ENCODE assay signal across 9 mouse cellular contexts in genomic region chr13:113734134-113734794, GRCm38 (mm10).
A peak's percentile ranks its signal among the peaks of the same experiment; 100 is the strongest.
DNase-seq lines count a peak whose midpoint lies in the region; ATAC-seq lines count a peak whose summit lies in the region.
"Had no signal": no experiment of that assay in that cellular context is flagged by ENCODE, and none has a peak within 500 bp of the region (broad histone marks: within the 10 kb centered on the region; RNA-seq: fewer than 3 reads in every experiment).

No protein-coding gene starts in this region.

- H3K36me3 ChIP-seq in embryonic facial prominence, embryonic 11.5 days (replicated peaks; ENCODE audit: control insufficient read depth, insufficient read depth, low read depth, low read length), result no peaks in the 10 kb centered on the region
- H3K36me3 ChIP-seq in midbrain, embryonic 15.5 days (replicated peaks), result no peaks in the 10 kb centered on the region
- no peaks in the 10 kb centered on the region for H3K36me3 ChIP-seq in kidney, embryonic 16.5 days (ENCODE audit: insufficient read depth, low read length)
- H3K36me3 ChIP-seq: heart, embryonic 13.5 days had no signal

- H3K4me1 ChIP-seq in embryonic facial prominence, embryonic 11.5 days (ENCODE audit: control insufficient read depth, insufficient read depth, low read length), result no peaks in the 10 kb centered on the region; the same call in 1 of the 2 replicates
- H3K4me1 ChIP-seq in midbrain, embryonic 15.5 days, result peaks cover 26% of the 10 kb centered on the region
- peaks cover 10% of the 10 kb centered on the region; the same call in 1 of the 2 replicates for H3K4me1 ChIP-seq in kidney, embryonic 16.5 days (ENCODE audit: insufficient read depth, low read length)

- no peak overlapping the region for H3K9ac ChIP-seq in embryonic facial prominence, embryonic 11.5 days (replicated peaks; ENCODE audit: low read length)
- no peak overlapping the region for H3K9ac ChIP-seq in midbrain, embryonic 15.5 days
- H3K9ac ChIP-seq in kidney, embryonic 16.5 days (replicated peaks; ENCODE audit: low read length), result no peak overlapping the region
- H3K9ac ChIP-seq: heart, embryonic 13.5 days had no signal

- WGBS in embryonic facial prominence, embryonic 11.5 days, result 24% methylated on average over 5 of the region's 5 CpGs
- WGBS in midbrain, embryonic 15.5 days, result 19% methylated on average over 5 of the region's 5 CpGs
- WGBS in kidney, embryonic 16.5 days, result 32% methylated on average over 5 of the region's 5 CpGs

- H3K4me2 ChIP-seq in embryonic facial prominence, embryonic 11.5 days (ENCODE audit: low read depth, low read length), result no peak overlapping the region
- H3K4me2 ChIP-seq in midbrain, embryonic 15.5 days, result no peak overlapping the region
- no peak overlapping the region for H3K4me2 ChIP-seq in kidney, embryonic 16.5 days (replicated peaks; ENCODE audit: low read depth, low read length)
- H3K4me2 ChIP-seq: heart, embryonic 13.5 days had no signal

- H3K27ac ChIP-seq in embryonic facial prominence, embryonic 11.5 days (replicated peaks; ENCODE audit: low read depth, low read length), result no peak overlapping the region
- peak overlapping the region; percentile 83 for H3K27ac ChIP-seq in midbrain, embryonic 15.5 days
- no peak overlapping the region for H3K27ac ChIP-seq in kidney, embryonic 16.5 days (ENCODE audit: low read length)
- H3K27ac ChIP-seq: heart, embryonic 13.5 days had no signal

- no peaks in the 10 kb centered on the region for H3K27me3 ChIP-seq in embryonic facial prominence, embryonic 11.5 days (ENCODE audit: control insufficient read depth, insufficient read depth, low read length)
- H3K27me3 ChIP-seq in midbrain, embryonic 15.5 days (replicated peaks), result no peaks in the 10 kb centered on the region
- no peaks in the 10 kb centered on the region for H3K27me3 ChIP-seq in kidney, embryonic 16.5 days (ENCODE audit: insufficient read depth, low read length)
- H3K27me3 ChIP-seq: heart, embryonic 13.5 days had no signal

- DNase-seq in layer of hippocampus, adult 11-12 months (ENCODE audit: low spot score), result peak; percentile 46
- no peak for DNase-seq in layer of hippocampus, adult 9-10 months (ENCODE audit: low spot score)
- DNase-seq in embryonic facial prominence, embryonic 11.5 days (ENCODE audit: low spot score), result peak; percentile 62
- peak; percentile 62 to 77 for DNase-seq in layer of hippocampus, adult 18-20 months (ENCODE audit: low spot score in 2 of 2)
- DNase-seq in cerebellum, adult 9-11 months, result no peak

- H3K9me3 ChIP-seq in embryonic facial prominence, embryonic 11.5 days (replicated peaks; ENCODE audit: control insufficient read depth, low read length), result no peaks in the 10 kb centered on the region
- H3K9me3 ChIP-seq in midbrain, embryonic 15.5 days, result no peaks in the 10 kb centered on the region
- peaks cover 6% of the 10 kb centered on the region; the same call in 1 of the 2 replicates for H3K9me3 ChIP-seq in kidney, embryonic 16.5 days (ENCODE audit: low read length)
- H3K9me3 ChIP-seq: heart, embryonic 13.5 days had no signal

- ATAC-seq in embryonic facial prominence, embryonic 11.5 days (replicated peaks; ENCODE audit: insufficient number of reproducible peaks, low FRiP score, low TSS enrichment, low read depth), result peak; percentile 79
- ATAC-seq in midbrain, embryonic 15.5 days (replicated peaks), result peak; percentile 98
- ATAC-seq in kidney, embryonic 16.5 days (ENCODE audit: low FRiP score, low TSS enrichment), result no peak; the same call in 1 of the 2 replicates
- ATAC-seq in granulocyte monocyte progenitor cell, adult 5-6 weeks (replicated peaks; ENCODE audit: poor library complexity, severe bottlenecking), result no peak

- no peak overlapping the region for H3K4me3 ChIP-seq in embryonic facial prominence, embryonic 11.5 days (ENCODE audit: low read depth, low read length)
- no peak overlapping the region for H3K4me3 ChIP-seq in midbrain, embryonic 15.5 days
- no peak overlapping the region for H3K4me3 ChIP-seq in kidney, embryonic 16.5 days (ENCODE audit: low read length)
- H3K4me3 ChIP-seq: heart, embryonic 13.5 days had no signal

Comparison
In these comparisons a context has a peak if more than half of its experiments do, and no peak if none do; other contexts are left out.
1. DNase-seq: peak in layer of hippocampus, adult 11-12 months (single experiment), embryonic facial prominence, embryonic 11.5 days (single experiment) and layer of hippocampus, adult 18-20 months (2 of 2); none in layer of hippocampus, adult 9-10 months (single experiment) and cerebellum, adult 9-11 months (single experiment).
2. ATAC-seq: peak in embryonic facial prominence, embryonic 11.5 days (single experiment) and midbrain, embryonic 15.5 days (single experiment); none in kidney, embryonic 16.5 days (single experiment) and granulocyte monocyte progenitor cell, adult 5-6 weeks (single experiment).